Mouse (Mus musculus) cerebellum, adult 2 months (tissue): ENCODE results near the gene Gm11627.

ENCODE experiments used
- CTCF ChIP-seq: fragments of 200-500 bp; IDR thresholded peaks from 2 replicates; pipeline ENCODE4 v1.5.1; 2011; ENCODE audit warnings: low read depth, mild to moderate bottlenecking, control low read depth, low read length, moderate library complexity, borderline replicate concordance; ENCODE audit not compliant: insufficient read depth
- POLR2A ChIP-seq: fragments of 200-500 bp; IDR thresholded peaks from 2 replicates; pipeline ENCODE4 v1.6.1; 2011; ENCODE audit warnings: low read length, control low read depth, borderline replicate concordance; ENCODE audit not compliant: insufficient read depth

DNA sequence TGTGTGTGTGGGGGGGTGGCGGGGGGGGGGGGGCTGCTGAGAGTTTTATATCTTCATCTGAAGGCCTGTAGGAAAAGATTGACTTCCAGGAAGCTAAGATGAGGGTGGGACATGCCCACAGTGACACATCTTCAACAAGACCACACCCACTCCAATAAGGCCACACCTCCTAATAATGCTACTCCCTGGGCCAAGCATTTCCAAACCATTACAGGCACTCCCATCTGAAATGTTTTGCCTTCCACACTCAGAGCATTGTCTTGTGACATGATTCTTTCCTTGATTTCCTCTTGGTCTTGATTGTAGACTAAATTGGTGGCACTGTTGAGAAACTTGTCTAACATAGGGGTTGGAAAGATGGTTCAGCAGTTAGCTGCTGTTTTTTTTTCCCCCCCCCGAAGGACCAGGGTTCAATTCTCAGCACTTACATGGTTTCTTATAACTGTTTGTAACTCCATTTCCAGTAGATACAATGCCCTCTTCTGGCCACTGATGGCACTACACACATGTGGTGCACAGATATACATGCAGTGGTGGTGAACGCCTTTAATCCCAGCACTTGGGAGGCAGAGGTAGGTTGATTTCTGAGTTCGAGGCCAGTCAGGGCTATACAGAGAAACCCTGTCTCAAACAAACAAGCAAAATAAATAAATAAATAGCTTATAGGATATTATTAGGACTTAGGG is 7.3 kb upstream of the Gm11627 start:
- no peak for TF ChIP-seq CTCF
- TF ChIP-seq POLR2A: no peak
